Mouse (Mus musculus) C2C12 (cell line): ENCODE results near the gene Slc4a3. TPM values are rescaled to one million over a fixed set of nuclear protein-coding genes. Genes with fewer than 3 reads are reported as not detected.

Source experiments
- H3K27me3 ChIP-seq: one replicate; pipeline ENCODE4 v1.6.1; 2011; ENCODE audit not compliant: control insufficient read depth, insufficient read depth, insufficient read length
- H3K36me3 ChIP-seq: one replicate; pipeline ENCODE4 v1.6.1; 2011; ENCODE audit not compliant: control insufficient read depth, insufficient read depth
- H3K4me3 ChIP-seq: one replicate; pipeline ENCODE4 v1.5.1; 2011; ENCODE audit warnings: mild to moderate bottlenecking, control low read depth; ENCODE audit not compliant: poor library complexity, insufficient read depth, severe bottlenecking
- H3K79me2 ChIP-seq: one replicate; pipeline ENCODE4 v1.6.1; 2011; ENCODE audit not compliant: control insufficient read depth, insufficient read depth
- H3K79me3 ChIP-seq: one replicate; pipeline ENCODE4 v1.6.1; 2011; ENCODE audit warnings: low read depth, control low read depth
- H3ac ChIP-seq: one replicate; pipeline ENCODE3; 2011; ENCODE audit warnings: low read depth; ENCODE audit not compliant: control insufficient read depth, insufficient read length
- CEBPB ChIP-seq: IDR thresholded peaks from one replicate; pipeline ENCODE4 v1.6.1; 2011; ENCODE audit warnings: low read depth, mild to moderate bottlenecking, control low read depth, moderate library complexity
- CTCF ChIP-seq: IDR thresholded peaks from one replicate; pipeline ENCODE4 v1.5.1; 2011; ENCODE audit not compliant: control insufficient read depth, insufficient read depth, insufficient read length
- FOSL1 ChIP-seq: IDR thresholded peaks from one replicate; pipeline ENCODE4 v1.8.0; 2011; ENCODE audit warnings: mild to moderate bottlenecking, low read length; ENCODE audit not compliant: poor library complexity, insufficient read depth, severe bottlenecking
- MAX ChIP-seq: IDR thresholded peaks from one replicate; pipeline ENCODE4 v1.6.1; 2011; ENCODE audit warnings: mild to moderate bottlenecking, control low read depth
- MYOD1 ChIP-seq: IDR thresholded peaks from one replicate; pipeline ENCODE4 v1.6.1; 2011; ENCODE audit warnings: low read depth; ENCODE audit not compliant: control insufficient read depth, insufficient read length
- MYOG ChIP-seq: IDR thresholded peaks from one replicate; pipeline ENCODE4 v1.6.1; 2011; ENCODE audit not compliant: control insufficient read depth, insufficient read length; ENCODE audit errors: extremely low read depth
- USF1 ChIP-seq: IDR thresholded peaks from one replicate; pipeline ENCODE4 v1.6.1; 2011; ENCODE audit warnings: low read depth, mild to moderate bottlenecking, control low read depth, moderate library complexity
- polyA plus RNA-seq: library from polyadenylated mRNA; unstranded; fragments of >200 nt; fragmentation: generic; extraction: Trizol; gene quantifications from one replicate; pipeline ENCODE4 v1.2.1, GENCODE M21; 2012; ENCODE audit warnings: missing spikeins

The Slc4a3 gene
- polyA plus RNA-seq, 1 experiment: 3.1 TPM

DNA sequence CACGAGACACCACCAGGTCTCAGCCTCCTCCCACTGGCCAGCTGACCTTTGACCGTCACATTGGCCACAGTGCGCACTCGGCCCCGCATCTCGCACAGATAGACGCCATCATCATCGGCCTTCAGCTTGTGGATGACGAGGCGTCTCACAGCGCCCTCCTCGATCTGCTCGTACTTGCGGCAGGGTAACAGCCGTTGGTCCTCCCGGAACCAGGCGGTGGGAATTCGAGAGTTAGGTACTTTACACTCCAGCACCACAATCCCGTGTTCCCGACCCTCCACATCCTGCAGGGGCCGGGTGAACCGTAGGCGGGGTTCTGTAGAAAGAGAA lies 42.5 kb upstream of the Slc4a3 start:
- H3K79me2 ChIP-seq: no peaks in the 10 kb centered on the region
- H3K27me3 ChIP-seq: peaks cover 4% of the 10 kb centered on the region
- H3ac ChIP-seq: no peak overlapping the region
- H3K4me3 ChIP-seq: no peak overlapping the region
- no peak for TF ChIP-seq CEBPB
- no peak for TF ChIP-seq MAX
- no peaks in the 10 kb centered on the region for H3K36me3 ChIP-seq
- no peaks in the 10 kb centered on the region for H3K79me3 ChIP-seq

DNA sequence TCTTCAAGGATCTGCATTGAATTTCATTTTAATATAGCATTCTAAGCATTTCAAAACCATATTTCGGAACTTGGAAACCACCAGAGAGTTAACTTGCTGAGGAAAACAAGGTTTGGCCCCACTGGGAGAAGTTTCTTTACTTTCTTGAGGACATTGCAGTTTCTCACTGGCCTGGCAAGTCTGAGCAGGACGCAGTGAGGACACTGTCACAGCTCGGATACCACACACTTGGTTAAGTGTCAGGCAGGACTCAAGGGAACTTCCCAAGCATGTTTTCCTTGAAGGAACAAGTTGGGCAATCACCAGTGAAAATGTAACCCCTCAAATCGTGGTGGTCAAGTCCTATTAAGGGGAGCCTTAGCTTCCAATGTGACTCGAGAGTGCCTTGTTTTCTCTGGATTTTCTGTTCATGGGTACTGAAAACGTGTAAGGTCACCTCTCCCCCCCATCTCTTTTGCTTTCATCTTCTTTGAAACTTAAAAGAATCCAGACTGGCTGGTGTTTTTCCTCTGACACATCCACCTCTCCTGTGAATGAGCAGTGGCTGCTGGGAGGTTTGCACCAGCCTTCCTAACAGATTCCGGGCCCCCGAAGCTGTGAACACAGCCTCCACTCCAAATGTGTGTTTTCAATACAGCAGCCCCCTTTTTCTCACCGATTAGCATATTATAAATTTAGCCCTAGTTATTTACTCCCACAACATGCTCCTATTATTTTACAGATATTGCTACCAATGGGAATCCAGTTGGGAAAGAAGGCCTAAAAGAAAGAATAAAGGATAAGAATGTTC lies 41.6 kb upstream of the Slc4a3 start:
- Histone ChIP-seq H3K79me2 (no peaks in the 10 kb centered on the region), H3K79me3 (no peaks in the 10 kb centered on the region), H3K36me3 (no peaks in the 10 kb centered on the region), H3ac (no peak overlapping the region), H3K27me3 (peaks cover 4% of the 10 kb centered on the region), H3K4me3 (no peak overlapping the region)
- TF ChIP-seq MYOG (no peak), MYOD1 (no peak), FOSL1 (no peak), CEBPB (no peak), USF1 (no peak)

DNA sequence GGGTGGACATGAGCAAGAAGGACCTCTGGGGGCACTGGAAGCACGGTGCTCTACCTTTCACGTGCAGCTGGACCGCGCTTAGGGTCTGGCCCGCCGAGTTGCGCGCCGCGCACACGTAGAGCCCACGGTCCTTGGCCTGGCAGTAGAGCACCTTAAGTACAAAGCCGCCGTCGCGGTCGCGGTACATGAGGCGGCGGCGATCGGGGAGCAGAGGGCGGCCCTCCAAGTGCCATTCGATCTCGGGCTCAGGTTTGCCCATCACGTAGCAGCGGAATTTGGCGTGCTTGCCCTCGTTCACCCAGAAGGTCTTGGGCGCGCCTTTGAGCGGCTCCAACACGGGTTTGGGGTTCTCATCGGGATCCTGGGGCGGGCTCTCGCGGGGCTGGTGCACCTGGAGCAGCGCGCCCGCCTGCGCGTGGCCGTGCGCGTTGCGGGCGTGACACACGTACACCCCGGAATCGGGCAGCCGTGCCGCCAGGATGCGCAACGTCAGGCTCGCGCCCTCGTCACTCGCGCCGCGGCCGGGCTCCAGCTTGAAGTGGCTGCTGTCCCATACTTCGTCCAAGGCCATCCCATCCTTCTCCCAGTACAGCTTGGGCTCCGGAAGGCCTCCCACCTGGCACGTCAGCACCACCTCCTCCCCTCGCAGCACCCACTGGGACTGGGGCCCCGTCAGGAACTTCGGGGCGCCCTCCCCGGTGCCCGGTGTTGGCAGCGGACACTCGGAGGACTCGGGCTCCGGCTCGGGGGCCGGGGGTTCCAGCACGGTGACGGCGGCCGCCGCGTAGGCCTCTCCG lies 40.7 kb upstream of the Slc4a3 start:
- no peaks in the 10 kb centered on the region for H3K79me3 ChIP-seq
- peak overlapping the region; percentile 84 for H3ac ChIP-seq
- no peaks in the 10 kb centered on the region for H3K36me3 ChIP-seq
- peak overlapping the region; percentile 30 for H3K4me3 ChIP-seq
- H3K27me3 ChIP-seq: peaks cover 4% of the 10 kb centered on the region
- TF ChIP-seq CTCF (peak; percentile 2), MYOD1 (no peak)
- H3K79me2 ChIP-seq: no peaks in the 10 kb centered on the region

DNA sequence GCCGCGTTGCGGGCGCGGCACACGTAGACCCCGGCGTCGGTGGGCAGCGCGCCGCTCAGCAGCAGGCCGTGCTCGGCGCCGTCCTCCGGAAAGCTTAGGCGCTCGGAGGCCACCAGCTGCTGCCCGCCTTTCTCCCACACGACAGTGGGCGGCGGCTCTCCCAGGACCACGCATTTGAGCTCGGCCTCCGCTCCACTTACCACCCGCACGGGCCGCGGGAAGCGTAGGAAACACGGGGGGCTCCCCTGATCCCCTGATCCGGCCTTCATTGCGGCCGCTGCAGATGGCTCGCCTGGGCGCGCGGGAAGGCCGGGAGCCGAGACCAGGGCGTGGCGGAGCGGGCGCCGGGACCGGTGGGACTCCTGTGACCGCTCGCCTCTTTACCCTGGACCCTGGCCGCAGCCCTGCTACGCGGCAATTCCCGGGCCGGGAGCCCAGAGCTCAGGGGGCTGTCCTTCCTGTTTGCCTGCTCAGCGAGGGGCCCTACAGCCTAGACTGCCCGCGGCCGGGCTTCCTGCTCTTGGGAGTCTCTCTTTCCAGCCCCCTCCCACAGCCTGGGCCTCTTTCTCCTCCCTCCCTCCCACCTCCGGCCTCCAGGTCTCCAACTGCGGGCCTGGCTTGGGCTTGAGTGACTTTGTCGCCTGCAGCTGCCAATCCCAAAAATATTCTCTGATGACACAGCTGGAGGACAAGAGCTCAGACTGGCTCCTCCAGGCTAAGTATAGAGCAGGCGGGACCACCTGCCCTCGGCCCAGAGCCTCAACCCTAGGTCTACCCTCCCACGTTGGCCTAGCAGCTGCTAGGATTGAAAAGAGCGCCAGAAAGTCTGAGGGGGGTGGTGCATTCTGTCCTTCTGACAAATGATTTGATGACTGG lies 39.9 kb upstream of the Slc4a3 start, which contains the start of gene Obsl1:
Gene Obsl1 (minus strand): TSS at position 497 of the 876 bp plus-strand sequence.
- Histone ChIP-seq H3K79me3 (no peaks in the 10 kb centered on the region), H3K36me3 (no peaks in the 10 kb centered on the region), H3K4me3 (peak within 1 kb of the TSS; percentile 30), H3ac (peak within 1 kb of the TSS; percentile 84), H3K79me2 (no peaks in the 10 kb centered on the region), H3K27me3 (peaks cover 4% of the 10 kb centered on the region)
- no peak for TF ChIP-seq MYOG
- no peak for TF ChIP-seq MAX
- TF ChIP-seq CEBPB: no peak
- TF ChIP-seq CTCF: no peak
- no peak for TF ChIP-seq USF1
- no peak for TF ChIP-seq FOSL1
- no peak for TF ChIP-seq MYOD1

DNA sequence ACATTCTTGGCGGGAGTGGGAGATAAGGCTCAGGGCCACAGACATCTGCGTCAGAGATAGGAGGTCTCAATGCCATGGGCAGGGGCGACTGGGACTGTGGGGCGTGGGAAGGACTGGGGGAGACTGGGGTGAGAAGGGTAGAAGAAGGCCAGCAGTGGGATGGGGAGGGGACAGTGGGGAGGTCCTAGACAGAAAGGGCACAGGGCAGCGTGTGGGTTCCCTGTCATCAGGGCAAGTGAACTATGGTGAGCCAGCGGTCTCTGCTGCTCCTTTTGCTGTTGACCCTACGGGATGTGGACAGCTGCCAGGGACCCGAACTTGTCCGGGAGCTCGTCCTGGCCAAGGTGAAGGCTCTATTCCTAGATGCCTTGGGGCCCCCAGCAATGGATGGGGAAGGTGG lies 39.1 kb upstream of the Slc4a3 start, which contains the start of gene Inha:
Gene Inha (plus strand): TSS at position 72 of the 400 bp plus-strand sequence.
- TF ChIP-seq CTCF: no peak
- TF ChIP-seq MYOD1: no peak
- no peak for TF ChIP-seq FOSL1
- TF ChIP-seq CEBPB: no peak
- TF ChIP-seq MAX: no peak
- TF ChIP-seq MYOG: no peak
- no peak for TF ChIP-seq USF1
- Histone ChIP-seq H3K4me3 (peak within 1 kb of the TSS; percentile 30), H3K36me3 (no peaks in the 10 kb centered on the region), H3K79me2 (no peaks in the 10 kb centered on the region), H3ac (peak within 1 kb of the TSS; percentile 84), H3K27me3 (peaks cover 4% of the 10 kb centered on the region), H3K79me3 (no peaks in the 10 kb centered on the region)
